Mouse (Mus musculus): ENCODE data around the gene Safb2.

DNA sequence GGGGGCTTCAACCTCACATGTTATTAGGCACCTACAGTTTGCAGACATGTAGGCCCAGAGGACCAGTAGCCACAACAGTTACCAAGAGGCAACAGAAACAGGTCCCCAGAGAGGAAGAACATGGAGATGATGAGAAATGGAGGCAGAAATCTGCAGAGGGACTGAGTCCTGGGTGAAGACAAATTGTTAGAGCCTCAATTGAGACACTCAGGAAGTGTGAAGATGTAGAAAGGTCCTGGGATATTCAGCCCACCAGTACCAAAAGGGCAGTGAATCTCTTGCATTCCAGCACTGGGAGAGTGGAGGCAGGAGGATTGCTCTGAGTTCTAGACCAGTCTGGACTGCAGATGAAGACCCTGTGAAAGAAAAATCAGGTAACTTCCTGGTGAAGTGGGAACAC is 70.1 kb downstream of the Safb2 start:
- TF ChIP-seq CTCF (IDR thresholded peaks at IDR 0.05; ENCODE audit: low read depth) (no peak), EP300 (IDR thresholded peaks at IDR 0.05; ENCODE audit: low read depth) (no peak)

Data from liver, embryonic 14.5 days (tissue).